Mouse (Mus musculus) heart, embryonic 14.5 days (tissue): ENCODE results near the gene Ogg1. TPM values are rescaled to one million over a fixed set of nuclear protein-coding genes. Genes with fewer than 3 reads are reported as not detected.

ENCODE experiments used
- ATAC-seq: fragments of 200-750 bp; cut with Nextera tagmentation; 2 replicates; pipeline ENCODE4 v1.8.0; 2017; ENCODE audit warnings: low read depth, moderate TSS enrichment; ENCODE audit not compliant: insufficient number of reproducible peaks, insufficient read depth, low FRiP score
- H3K27ac ChIP-seq, 2 experiments: fragments of 200-500 bp in 1 of 2; fragments of 300-500 bp in 1 of 2; sonication (generic) in 1 of 2; replicated peaks in 1 of 2; 2 replicates each; pipeline ENCODE4 v1.5.1; 2012 to 2014; ENCODE audit warnings: low read depth in 2 of 2, low read length in 2 of 2, control low read depth in 1 of 2, mild to moderate bottlenecking in 1 of 2, mixed read lengths in 1 of 2; ENCODE audit not compliant: control insufficient read depth in 1 of 2, insufficient read depth in 1 of 2
- H3K27me3 ChIP-seq: fragments of 300-500 bp; sonication (generic); 2 replicates; pipeline ENCODE4 v1.6.1; 2014; ENCODE audit warnings: mild to moderate bottlenecking, low read length, control low read depth; ENCODE audit not compliant: control insufficient read depth, insufficient read depth
- H3K36me3 ChIP-seq: fragments of 300-500 bp; sonication (generic); 2 replicates; pipeline ENCODE4 v1.6.1; 2014; ENCODE audit warnings: mild to moderate bottlenecking, control low read depth, low read length, mixed read lengths; ENCODE audit not compliant: control insufficient read depth, insufficient read depth
- H3K4me1 ChIP-seq, 2 experiments: fragments of 200-500 bp in 1 of 2; fragments of 300-500 bp in 1 of 2; sonication (generic) in 1 of 2; 2 replicates each; pipeline ENCODE4 v1.6.1; 2012 to 2014; ENCODE audit warnings: low read length in 2 of 2, control low read depth in 1 of 2, mixed read lengths in 1 of 2; ENCODE audit not compliant: control insufficient read depth in 2 of 2, insufficient read depth in 2 of 2
- H3K4me2 ChIP-seq: fragments of 300-500 bp; sonication (generic); 2 replicates; pipeline ENCODE4 v1.6.1; 2014; ENCODE audit warnings: mild to moderate bottlenecking, low read length
- H3K4me3 ChIP-seq, 2 experiments: fragments of 200-500 bp in 1 of 2; fragments of 300-500 bp in 1 of 2; sonication (generic) in 1 of 2; 2 replicates each; pipeline ENCODE4 v1.5.1; 2012 to 2014; ENCODE audit warnings: low read length in 2 of 2, mild to moderate bottlenecking in 2 of 2, control low read depth in 1 of 2, low read depth in 1 of 2, moderate library complexity in 1 of 2; ENCODE audit not compliant: control insufficient read depth in 1 of 2, insufficient read depth in 1 of 2
- H3K9ac ChIP-seq: fragments of 300-500 bp; sonication (generic); 2 replicates; pipeline ENCODE4 v1.6.1; 2014; ENCODE audit warnings: mild to moderate bottlenecking, low read length
- H3K9me3 ChIP-seq: fragments of 300-500 bp; sonication (generic); 2 replicates; pipeline ENCODE4 v1.6.1; 2016; ENCODE audit warnings: low read length, control low read depth; ENCODE audit not compliant: control insufficient read depth
- WGBS: fragments of 180-500 bp; shearing (Covaris S2); extraction: QIAGEN DNeasy Blood & Tissue Kit; methylation state at CpG from one replicate; pipeline ENCODE4 v1.1.7; 2014; 5-methylcytosine and 5-hydroxymethylcytosine counted together
- polyA plus RNA-seq: library from polyadenylated mRNA; unstranded; fragments of >200 nt; fragmentation: Nextera tagmentation; extraction: Ambion mirVana; gene quantifications from 2 replicates; pipeline ENCODE4 v1.2.1, GENCODE M21; 2014

Gene Ogg1
- polyA plus RNA-seq, 1 experiment from 2014 or later: 10.1 TPM

GRCm38 (mm10) chr6:113370194-113370929 lies 43.6 kb downstream of the Ogg1 start:
- 87% methylated on average over 20 of the region's 20 CpGs for WGBS
- no peaks in the 10 kb centered on the region for H3K4me1 ChIP-seq
- no peak overlapping the region for H3K9ac ChIP-seq
- H3K36me3 ChIP-seq: peaks cover 91% of the 10 kb centered on the region
- ATAC-seq: no peak
- H3K4me2 ChIP-seq: no peak overlapping the region
- no peak overlapping the region for H3K27ac ChIP-seq
- H3K9me3 ChIP-seq: no peaks in the 10 kb centered on the region
- H3K4me3 ChIP-seq: no peak overlapping the region
- H3K27me3 ChIP-seq: no peaks in the 10 kb centered on the region

GRCm38 (mm10) chr6:113373491-113373890 lies 46.7 kb downstream of the Ogg1 start:
- WGBS: 97% methylated on average over 4 of the region's 4 CpGs
- H3K4me3 ChIP-seq: no peak overlapping the region
- H3K4me1 ChIP-seq: peaks cover 0 to 6% of the 10 kb centered on the region in 2 experiments; a peak in 1 of 4 replicates
- ATAC-seq: no peak
- no peak overlapping the region for H3K4me2 ChIP-seq
- H3K9me3 ChIP-seq: no peaks in the 10 kb centered on the region
- H3K36me3 ChIP-seq: peaks cover 74% of the 10 kb centered on the region
- no peak overlapping the region for H3K27ac ChIP-seq
- H3K27me3 ChIP-seq: no peaks in the 10 kb centered on the region
- no peak overlapping the region for H3K9ac ChIP-seq

- Histone ChIP-seq H3K9me3 (no peaks in the 10 kb centered on the region), H3K9ac (peak overlapping the region; percentile 88), H3K4me3 (peak overlapping the region; percentile 81 to 85), H3K27ac (peak overlapping the region; percentile 95 to 96), H3K36me3 (peaks cover 57% of the 10 kb centered on the region), H3K4me2 (peak overlapping the region; percentile 79), H3K4me1 (peaks cover 2 to 18% of the 10 kb centered on the region in 2 experiments; a peak in 2 of 4 replicates), H3K27me3 (no peaks in the 10 kb centered on the region)
- 8% methylated on average over 7 of the region's 7 CpGs for WGBS
- ATAC-seq: no peak
Measured at GRCm38 (mm10) chr6:113377172-113377495, 50.4 kb downstream of the Ogg1 start.

- Histone ChIP-seq H3K4me1 (peaks cover 2 to 18% of the 10 kb centered on the region in 2 experiments; a peak in 2 of 4 replicates), H3K9me3 (no peaks in the 10 kb centered on the region), H3K36me3 (peaks cover 57% of the 10 kb centered on the region), H3K4me3 (peak within 1 kb of the TSS; percentile 81 to 85), H3K9ac (peak within 1 kb of the TSS; percentile 88), H3K27ac (peak within 1 kb of the TSS; percentile 95 to 96), H3K4me2 (peak within 1 kb of the TSS; percentile 79), H3K27me3 (no peaks in the 10 kb centered on the region)
- 1% methylated on average over 61 of the region's 61 CpGs for WGBS
- peak; percentile 94 for ATAC-seq
Measured at GRCm38 (mm10) chr6:113377496-113378385, 51.0 kb downstream of the Ogg1 start, which contains the start of the genes Tada3 and Arpc4. Gene Tada3 (minus strand): TSS chr6:113377883. Gene Arpc4 (plus strand): TSS chr6:113378115.

- Histone ChIP-seq H3K4me1 (peaks cover 2 to 18% of the 10 kb centered on the region in 2 experiments; a peak in 2 of 4 replicates), H3K36me3 (peaks cover 58% of the 10 kb centered on the region)
- WGBS: 72% methylated on average over 6 of the region's 6 CpGs
Measured at GRCm38 (mm10) chr6:113379246-113379645, 52.5 kb downstream of the Ogg1 start.

GRCm38 (mm10) chr6:113380480-113380879 lies 53.7 kb downstream of the Ogg1 start:
- H3K36me3 ChIP-seq: peaks cover 58% of the 10 kb centered on the region
- no peak overlapping the region for H3K9ac ChIP-seq
- no peak overlapping the region for H3K4me3 ChIP-seq
- H3K9me3 ChIP-seq: no peaks in the 10 kb centered on the region
- peaks cover 2 to 18% of the 10 kb centered on the region in 2 experiments; a peak in 2 of 4 replicates for H3K4me1 ChIP-seq
- H3K27me3 ChIP-seq: no peaks in the 10 kb centered on the region
- no peak overlapping the region for H3K4me2 ChIP-seq
- H3K27ac ChIP-seq: no peak overlapping the region
- 90% methylated on average over 11 of the region's 11 CpGs for WGBS
- no peak for ATAC-seq

More at GRCm38 (mm10) chr6:113379246-113379645, 52.5 kb downstream of the Ogg1 start:
- Histone ChIP-seq H3K27ac (no peak overlapping the region), H3K9me3 (no peaks in the 10 kb centered on the region), H3K4me3 (peak overlapping the region; percentile 6 to 85; a peak in 3 of 4 replicates), H3K9ac (peak overlapping the region; percentile 88), H3K27me3 (no peaks in the 10 kb centered on the region), H3K4me2 (peak overlapping the region; percentile 79)
- no peak for ATAC-seq

GRCm38 (mm10) chr6:113384351-113384927 lies 57.7 kb downstream of the Ogg1 start:
- Histone ChIP-seq H3K4me1 (peaks cover 0 to 3% of the 10 kb centered on the region in 2 experiments; a peak in 1 of 4 replicates), H3K9me3 (no peaks in the 10 kb centered on the region), H3K9ac (no peak overlapping the region), H3K4me2 (no peak overlapping the region), H3K4me3 (no peak overlapping the region), H3K36me3 (peaks cover 92% of the 10 kb centered on the region), H3K27ac (no peak overlapping the region), H3K27me3 (no peaks in the 10 kb centered on the region)
- no peak for ATAC-seq
- 94% methylated on average over 8 of the region's 8 CpGs for WGBS
